Comparison of ENCODE assay signal across 14 mouse cellular contexts in genomic region chr15:79970940-79971339, GRCm38 (mm10). TPM values are rescaled to one million over a fixed set of nuclear protein-coding genes. Genes with fewer than 3 reads are reported as not detected.
A peak's percentile ranks its signal among the peaks of the same experiment; 100 is the strongest.
DNase-seq lines count a peak whose midpoint lies in the region; ATAC-seq lines count a peak whose summit lies in the region.
"Had no signal": no experiment of that assay in that cellular context is flagged by ENCODE, and none has a peak within 500 bp of the region (broad histone marks: within the 10 kb centered on the region; RNA-seq: fewer than 3 reads in every experiment).

TSS of gene Cbx7 (minus strand) at chr15:79971119.

- no peak within 1 kb of the TSS for H3K27ac ChIP-seq in midbrain, embryonic 13.5 days
- H3K27ac ChIP-seq: hindbrain, embryonic 13.5 days; limb, embryonic 10.5 days; neural tube, embryonic 15.5 days had no signal

- H3K36me3 ChIP-seq in midbrain, embryonic 13.5 days = no peaks in the 10 kb centered on the region
- H3K36me3 ChIP-seq: hindbrain, embryonic 13.5 days; limb, embryonic 10.5 days; neural tube, embryonic 15.5 days had no signal

- no peak within 1 kb of the TSS for H3K4me2 ChIP-seq in midbrain, embryonic 13.5 days (replicated peaks)
- H3K4me2 ChIP-seq: hindbrain, embryonic 13.5 days; lung, embryonic 14.5 days; neural tube, embryonic 15.5 days had no signal

- no peak for ATAC-seq in midbrain, embryonic 13.5 days

- 93% methylated on average over 11 of the region's 11 CpGs for WGBS in midbrain, embryonic 13.5 days

- H3K4me3 ChIP-seq in midbrain, embryonic 13.5 days (replicated peaks) = no peak within 1 kb of the TSS
- H3K4me3 ChIP-seq: hindbrain, embryonic 13.5 days; limb, embryonic 10.5 days; neural tube, embryonic 15.5 days had no signal

- no peaks in the 10 kb centered on the region for H3K27me3 ChIP-seq in midbrain, embryonic 13.5 days
- H3K27me3 ChIP-seq: hindbrain, embryonic 13.5 days; neural tube, embryonic 15.5 days had no signal

- no peaks in the 10 kb centered on the region for H3K4me1 ChIP-seq in midbrain, embryonic 13.5 days (replicated peaks)
- H3K4me1 ChIP-seq: hindbrain, embryonic 13.5 days; limb, embryonic 10.5 days; neural tube, embryonic 15.5 days had no signal

- H3K9me3 ChIP-seq in midbrain, embryonic 13.5 days = no peaks in the 10 kb centered on the region
- H3K9me3 ChIP-seq: hindbrain, embryonic 13.5 days; limb, embryonic 10.5 days; neural tube, embryonic 15.5 days had no signal

- no peak within 1 kb of the TSS for H3K9ac ChIP-seq in midbrain, embryonic 13.5 days (replicated peaks)
- H3K9ac ChIP-seq: hindbrain, embryonic 13.5 days; lung, embryonic 14.5 days; neural tube, embryonic 15.5 days had no signal

- no peak for DNase-seq in adrenal gland, adult 8-10 months
- DNase-seq in adrenal gland, postnatal 10 days = no peak
- DNase-seq in layer of hippocampus, postnatal 14 days (ENCODE audit: low spot score in 2 of 2) = no peak
- no peak for DNase-seq in layer of hippocampus, postnatal 10 days (ENCODE audit: low spot score in 2 of 2)
- DNase-seq in ES-CJ7 (ENCODE audit: low read depth, low spot score) = peak; percentile 99
- DNase-seq in gonadal fat pad, adult 2 months (ENCODE audit: low read depth) = no peak
- DNase-seq in lung, postnatal 14 days = no peak
- DNase-seq: cerebellum, postnatal 10 days; lung, embryonic 14.5 days; midbrain, embryonic 14.5 days had no signal

RNA-seq across cellular contexts. Expression of gene Cbx7, which starts in this region (rescaled TPM):
- 10 to 100 TPM; 27.5 to 51.1 (median 40.9) TPM for total RNA-seq in adrenal gland, adult 8-10 months (2022)
- 10 to 100 TPM in 1 of 2 experiments, 1 to 10 TPM in 1; 8.1 to 11.1 TPM for total RNA-seq in adrenal gland, postnatal 10 days (2021)
- 10 to 100 TPM; 12.8 to 15.1 TPM for total RNA-seq in layer of hippocampus, postnatal 14 days (2021)
- total RNA-seq in layer of hippocampus, postnatal 10 days (2021) = 1 to 10 TPM; 7.9 to 9.6 TPM
- 27.2 and 31.5 TPM in 2 replicates for polyA plus RNA-seq in gonadal fat pad, adult 2 months (2012; rRNA removed)
- 3.0 and 4.3 TPM in 2 replicates for polyA plus RNA-seq in midbrain, embryonic 13.5 days (2015; fragmentation: Nextera tagmentation; extraction: Ambion mirVana)
